Mouse (Mus musculus): ENCODE data around the gene Kcnh6. TPM values are rescaled to one million over a fixed set of nuclear protein-coding genes. Genes with fewer than 3 reads are reported as not detected.
"Not testable (repeated sequence)": the region's sequence is repeated elsewhere in the genome, so short reads cannot be mapped to it uniquely, and the experiment has no call there.

Gene Kcnh6
- polyA plus RNA-seq, 1 experiment from 2014 or later, result 0.62 TPM

DNA sequence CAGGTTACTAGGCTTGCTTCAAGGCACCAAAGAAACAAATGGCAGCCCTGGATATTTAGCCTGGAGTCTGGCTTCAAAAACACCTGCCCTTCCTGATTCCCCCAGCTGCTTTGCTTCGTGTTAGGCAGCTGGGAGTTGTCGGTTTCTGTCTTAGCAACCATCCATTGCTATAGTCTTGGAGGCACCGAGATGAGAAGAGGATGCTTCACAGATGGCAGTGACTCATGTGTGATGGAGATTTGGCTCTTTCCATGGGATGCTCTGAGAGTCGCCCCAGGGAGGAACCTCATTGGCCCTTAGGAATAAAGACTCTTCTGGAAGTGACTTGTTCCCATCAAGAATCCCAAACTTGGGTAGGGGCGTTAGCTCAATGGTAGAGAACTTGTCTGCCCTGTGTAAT, 8.5 kb downstream of the Kcnh6 start:
- Histone ChIP-seq H3K27ac (no peak overlapping the region), H3K9me3 (no peaks in the 10 kb centered on the region), H3K4me3 (no peak overlapping the region), H3K27me3 (peaks cover 17% of the 10 kb centered on the region), H3K4me1 (peaks cover 13% of the 10 kb centered on the region), H3K9ac (no peak overlapping the region), H3K4me2 (no peak overlapping the region), H3K36me3 (no peaks in the 10 kb centered on the region)
- 67% methylated on average over 5 of the region's 5 CpGs for WGBS
- no peak for ATAC-seq (ENCODE audit: borderline replicate concordance, extremely low read depth, low FRiP score, low TSS enrichment)

DNA sequence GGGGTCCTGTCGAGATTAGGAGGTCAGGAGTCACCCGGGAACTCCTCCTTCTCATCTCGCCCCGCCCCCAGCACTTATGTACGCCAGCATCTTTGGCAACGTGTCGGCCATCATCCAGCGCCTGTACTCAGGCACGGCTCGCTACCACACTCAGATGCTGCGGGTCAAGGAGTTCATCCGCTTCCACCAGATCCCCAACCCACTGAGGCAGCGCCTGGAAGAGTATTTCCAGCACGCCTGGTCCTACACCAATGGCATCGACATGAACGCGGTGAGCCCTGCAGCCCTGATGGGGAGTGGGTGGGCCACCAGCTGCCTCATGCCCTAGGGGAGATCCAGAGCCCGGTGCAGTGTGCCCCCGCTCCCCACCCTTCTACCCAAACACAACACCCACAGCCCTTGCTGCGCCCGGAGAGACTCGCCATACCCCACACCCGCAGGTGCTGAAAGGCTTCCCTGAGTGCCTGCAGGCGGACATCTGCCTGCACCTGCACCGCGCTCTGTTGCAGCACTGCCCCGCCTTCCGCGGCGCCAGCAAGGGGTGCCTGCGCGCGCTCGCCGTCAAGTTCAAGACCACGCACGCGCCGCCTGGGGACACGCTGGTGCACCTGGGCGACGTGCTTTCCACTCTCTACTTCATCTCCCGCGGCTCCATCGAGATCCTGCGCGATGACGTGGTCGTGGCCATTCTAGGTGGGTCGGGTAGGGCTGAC, 12.3 kb downstream of the Kcnh6 start:
- no peaks in the 10 kb centered on the region for H3K9me3 ChIP-seq
- H3K9ac ChIP-seq, result no peak overlapping the region
- H3K27ac ChIP-seq, result no peak overlapping the region
- H3K4me2 ChIP-seq, result peak overlapping the region; percentile 56
- no peaks in the 10 kb centered on the region for H3K36me3 ChIP-seq
- H3K27me3 ChIP-seq, result peaks cover 20% of the 10 kb centered on the region
- peak overlapping the region; percentile 26 for H3K4me3 ChIP-seq
- peaks cover 6% of the 10 kb centered on the region for H3K4me1 ChIP-seq
- WGBS, result under 1% methylated on average over 50 of the region's 50 CpGs
- no peak for ATAC-seq (ENCODE audit: borderline replicate concordance, extremely low read depth, low FRiP score, low TSS enrichment)

DNA sequence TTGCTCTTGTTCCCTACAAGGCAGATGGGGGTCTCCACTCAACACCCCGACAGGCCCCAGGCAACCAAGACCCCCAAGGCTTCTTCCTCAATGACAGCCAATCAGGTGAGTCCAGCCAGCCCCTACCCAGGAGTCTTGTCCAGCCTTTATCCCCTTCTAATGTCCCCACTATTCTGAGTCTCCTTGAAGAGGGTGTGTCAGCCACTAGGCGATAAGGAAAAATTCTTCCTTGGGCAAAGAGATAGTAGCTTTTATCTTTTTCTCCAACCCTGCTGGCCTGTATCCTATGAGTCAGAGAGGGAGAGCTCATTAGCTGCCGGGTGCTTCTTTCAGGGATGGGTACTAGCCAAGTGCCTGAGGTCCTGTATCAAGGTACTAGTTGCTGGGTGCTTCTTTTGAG, 17.9 kb downstream of the Kcnh6 start:
- Histone ChIP-seq H3K4me3 (no peak overlapping the region), H3K9me3 (no peaks in the 10 kb centered on the region), H3K9ac (no peak overlapping the region), H3K4me1 (no peaks in the 10 kb centered on the region), H3K36me3 (no peaks in the 10 kb centered on the region), H3K4me2 (no peak overlapping the region), H3K27me3 (peaks cover 9% of the 10 kb centered on the region), H3K27ac (no peak overlapping the region)
- WGBS, result 83% methylated on average over 3 of the region's 3 CpGs
- ATAC-seq (ENCODE audit: borderline replicate concordance, extremely low read depth, low FRiP score, low TSS enrichment), result no peak

DNA sequence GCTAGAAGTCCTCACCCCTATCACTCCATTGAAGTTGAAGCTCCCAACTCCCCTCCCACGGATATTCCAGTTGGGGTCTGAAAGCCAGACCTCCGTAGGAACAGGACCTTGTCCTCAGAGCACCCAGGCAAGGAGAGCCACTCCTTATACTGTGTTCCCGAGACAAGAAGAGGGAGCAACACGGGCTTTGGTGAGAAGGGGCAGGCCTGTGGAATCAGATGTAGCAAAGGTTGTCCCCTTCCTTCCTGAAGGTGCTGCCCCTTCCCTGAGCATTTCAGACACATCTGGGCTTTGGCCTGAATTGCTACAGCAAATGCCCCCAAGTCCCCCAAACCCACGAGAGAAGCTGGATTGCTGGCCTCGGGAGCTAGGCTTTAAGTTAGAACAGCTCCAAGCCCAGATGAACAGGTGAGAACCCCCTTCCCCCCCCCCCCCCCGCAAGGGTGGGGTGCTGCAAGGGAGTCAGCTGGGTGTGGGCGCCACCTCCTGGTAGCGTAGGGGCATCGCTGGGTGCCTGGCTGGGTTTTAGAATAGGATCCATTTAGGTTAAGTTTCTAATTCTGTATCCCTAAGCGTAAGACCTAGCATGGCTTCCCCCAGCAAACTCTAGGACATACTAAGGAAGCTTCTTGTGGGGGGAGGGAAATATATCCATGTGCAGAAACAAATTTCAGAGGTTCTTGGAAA, 18.7 kb downstream of the Kcnh6 start:
- Histone ChIP-seq H3K9me3 (no peaks in the 10 kb centered on the region), H3K27me3 (0 out of 2 replicates have a peak, but pooled peaks cover 1% of the 10 kb centered on the region), H3K9ac (no peak overlapping the region), H3K4me3 (no peak overlapping the region), H3K27ac (no peak overlapping the region), H3K4me1 (no peaks in the 10 kb centered on the region), H3K36me3 (no peaks in the 10 kb centered on the region), H3K4me2 (no peak overlapping the region)
- 26% methylated on average over 10 of the region's 11 CpGs for WGBS
- 0 out of 2 replicates have a peak, but pooled peaks have one; percentile 27 for ATAC-seq (ENCODE audit: borderline replicate concordance, extremely low read depth, low FRiP score, low TSS enrichment)

DNA sequence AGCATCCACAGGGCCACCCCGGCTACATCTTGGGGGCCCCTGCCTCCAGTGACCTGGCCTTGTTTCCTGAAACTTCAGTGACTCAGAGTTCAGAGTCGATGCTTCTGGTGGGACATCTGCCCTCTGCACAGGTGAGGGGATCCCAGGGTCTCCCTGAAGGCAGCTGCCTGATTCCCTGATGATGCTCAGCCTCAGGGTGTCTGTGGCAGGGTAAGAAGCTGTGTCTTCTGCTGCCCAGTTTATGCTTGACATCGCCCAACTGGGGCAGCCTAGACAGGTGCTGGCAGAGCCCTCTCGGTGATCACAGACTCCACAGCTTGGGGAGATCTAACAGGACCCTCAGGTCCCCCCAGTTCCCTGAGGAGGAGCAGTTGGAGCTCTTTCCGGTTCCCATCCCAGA, 19.7 kb downstream of the Kcnh6 start:
- H3K9ac ChIP-seq, result no peak overlapping the region
- no peak overlapping the region for H3K4me2 ChIP-seq
- H3K4me3 ChIP-seq, result no peak overlapping the region
- H3K36me3 ChIP-seq, result no peaks in the 10 kb centered on the region
- H3K9me3 ChIP-seq, result no peaks in the 10 kb centered on the region
- ATAC-seq (ENCODE audit: borderline replicate concordance, extremely low read depth, low FRiP score, low TSS enrichment), result no peak
- no peak overlapping the region for H3K27ac ChIP-seq
- H3K27me3 ChIP-seq, result no peaks in the 10 kb centered on the region
- WGBS, result 86% methylated on average over 5 of the region's 5 CpGs
- H3K4me1 ChIP-seq, result no peaks in the 10 kb centered on the region

DNA sequence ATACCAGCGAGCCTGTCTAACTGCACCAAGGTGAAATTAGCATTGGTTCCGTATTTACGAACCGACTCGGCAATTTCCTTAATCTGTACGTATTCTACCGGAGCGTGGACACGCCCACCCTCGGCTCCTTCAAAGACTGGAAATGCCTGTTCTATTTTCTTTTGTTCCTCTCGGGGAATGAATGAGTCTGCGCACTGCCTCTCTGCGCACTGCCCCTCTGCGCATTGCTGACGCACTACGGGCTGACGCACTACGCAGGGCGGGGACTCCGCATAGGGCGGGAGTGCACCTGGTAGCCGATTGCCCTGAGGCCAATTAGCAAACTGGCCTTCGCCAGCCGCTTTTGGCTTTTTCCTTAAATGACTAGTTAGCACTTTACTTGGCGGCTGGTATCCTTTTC, 24.1 kb downstream of the Kcnh6 start:
- H3K4me2 ChIP-seq, result 0 out of 2 replicates have a peak overlapping the region, but pooled peaks have one; percentile 30
- H3K9ac ChIP-seq, result not testable (repeated sequence)

DNA sequence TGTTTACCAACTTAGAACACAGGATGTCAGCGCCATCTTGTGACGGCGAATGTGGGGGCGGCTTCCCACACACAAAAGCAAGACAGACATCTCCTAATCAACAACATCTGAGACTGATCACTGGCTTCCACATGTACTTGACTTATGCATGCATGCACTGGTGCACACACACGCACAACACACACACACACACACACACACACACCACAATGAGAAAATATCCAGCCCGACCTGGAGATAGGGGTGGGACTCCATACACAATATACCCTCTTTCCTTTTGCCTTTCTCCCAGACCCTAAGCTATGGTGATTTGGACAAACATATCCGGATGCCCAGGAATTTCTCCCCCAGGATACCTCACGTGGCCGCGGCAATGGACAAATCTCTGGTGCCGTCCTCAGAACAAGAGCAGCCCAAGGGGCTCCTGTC, 25.6 kb downstream of the Kcnh6 start:
- H3K36me3 ChIP-seq, result no peaks in the 10 kb centered on the region
- no peaks in the 10 kb centered on the region for H3K27me3 ChIP-seq
- H3K4me2 ChIP-seq, result peak overlapping the region; percentile 28
- H3K4me1 ChIP-seq, result peaks cover 16% of the 10 kb centered on the region
- 0 out of 2 replicates have a peak overlapping the region, but pooled peaks have one; percentile 10 for H3K4me3 ChIP-seq
- H3K9ac ChIP-seq, result no peak overlapping the region
- H3K27ac ChIP-seq, result 0 out of 2 replicates have a peak overlapping the region, but pooled peaks have one; percentile 25
- WGBS, result 32% methylated on average over 11 of the region's 11 CpGs
- ATAC-seq (ENCODE audit: borderline replicate concordance, extremely low read depth, low FRiP score, low TSS enrichment), result no peak
- H3K9me3 ChIP-seq, result no peaks in the 10 kb centered on the region

More for the DNA sequence above, 24.1 kb downstream of the Kcnh6 start:
- not testable (repeated sequence) for H3K9me3 ChIP-seq; H3K27me3 ChIP-seq; H3K36me3 ChIP-seq; H3K4me1 ChIP-seq; ATAC-seq (ENCODE audit: borderline replicate concordance, extremely low read depth, low FRiP score, low TSS enrichment)
- Histone ChIP-seq H3K27ac (peak overlapping the region; percentile 71), H3K4me3 (peak overlapping the region; percentile 41)
- 29% methylated on average over 8 of the region's 25 CpGs for WGBS

DNA sequence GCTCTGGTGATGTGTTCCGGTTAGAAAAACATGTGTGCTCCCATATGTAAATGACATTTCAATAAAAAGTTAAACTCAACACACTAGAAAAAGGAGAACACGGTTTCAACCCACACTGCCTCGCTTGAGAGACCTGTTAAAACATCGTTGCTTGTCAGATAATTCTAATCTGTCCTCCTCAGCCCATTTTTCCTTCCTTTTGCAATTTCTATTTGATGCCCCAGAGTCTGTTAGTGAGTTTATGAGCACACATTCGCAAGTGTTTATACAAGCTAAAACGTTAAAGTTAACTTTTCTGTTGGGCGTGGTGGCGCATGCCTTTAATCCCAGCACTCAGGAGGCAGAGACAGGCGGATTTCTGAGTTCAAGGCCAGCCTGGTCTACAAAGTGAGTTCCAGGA, 27.1 kb downstream of the Kcnh6 start:
- Histone ChIP-seq H3K9me3 (no peaks in the 10 kb centered on the region), H3K27ac (no peak overlapping the region), H3K4me1 (peaks cover 22% of the 10 kb centered on the region), H3K36me3 (no peaks in the 10 kb centered on the region), H3K9ac (no peak overlapping the region), H3K27me3 (no peaks in the 10 kb centered on the region), H3K4me3 (no peak overlapping the region), H3K4me2 (no peak overlapping the region)
- ATAC-seq (ENCODE audit: borderline replicate concordance, extremely low read depth, low FRiP score, low TSS enrichment), result no peak
- 78% methylated on average over 9 of the region's 9 CpGs for WGBS

DNA sequence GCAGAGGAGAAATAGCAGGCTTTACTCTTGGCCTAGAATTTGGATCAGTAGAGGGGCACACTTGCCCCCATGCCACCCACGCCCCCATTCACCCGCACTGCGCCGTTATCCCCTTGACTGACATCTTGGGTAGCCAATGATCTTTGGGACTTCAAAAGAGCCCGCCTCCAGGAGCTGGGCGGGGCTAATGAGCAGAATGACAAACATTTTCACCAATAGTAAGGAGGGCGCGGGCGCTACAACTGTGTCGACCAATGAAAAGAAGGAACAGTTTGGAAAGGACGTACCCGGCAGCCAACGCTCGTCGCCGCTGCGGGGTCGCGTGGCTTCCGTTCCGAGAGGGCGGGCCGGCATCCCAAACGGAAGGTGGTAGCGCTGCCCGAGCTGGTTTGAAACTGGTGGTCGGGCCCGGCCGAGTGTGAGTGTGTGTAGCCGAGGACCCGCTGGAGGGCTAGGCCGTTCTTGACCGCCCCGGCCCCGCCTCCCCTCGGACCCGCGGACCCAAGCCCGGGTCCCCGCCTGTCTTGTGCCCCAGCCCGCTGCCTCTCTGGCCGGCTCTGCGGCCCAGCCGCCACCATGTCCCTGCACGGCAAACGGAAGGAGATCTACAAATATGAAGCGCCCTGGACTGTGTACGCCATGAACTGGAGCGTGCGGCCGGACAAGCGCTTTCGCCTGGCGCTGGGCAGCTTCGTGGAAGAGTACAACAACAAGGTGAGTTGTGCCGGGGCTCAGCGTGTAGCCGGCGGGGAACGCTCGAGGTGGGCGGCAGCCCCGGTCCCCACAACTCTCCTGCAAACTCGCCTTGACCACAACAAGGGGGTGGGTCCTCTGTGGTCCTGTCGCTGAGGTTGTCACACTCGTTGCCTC, 28.9 kb downstream of the Kcnh6 start, which contains the start of gene Dcaf7:
TSS of gene Dcaf7 (plus strand) at position 325 of the 870 bp plus-strand sequence.
- ATAC-seq (ENCODE audit: borderline replicate concordance, extremely low read depth, low FRiP score, low TSS enrichment), result peak; percentile 99
- Histone ChIP-seq H3K36me3 (no peaks in the 10 kb centered on the region), H3K4me2 (peak within 1 kb of the TSS; percentile 90), H3K4me3 (peak within 1 kb of the TSS; percentile 85), H3K9ac (peak within 1 kb of the TSS; percentile 82), H3K27me3 (no peaks in the 10 kb centered on the region), H3K4me1 (peaks cover 22% of the 10 kb centered on the region), H3K9me3 (no peaks in the 10 kb centered on the region), H3K27ac (peak within 1 kb of the TSS; percentile 88)
- under 1% methylated on average over 65 of the region's 66 CpGs for WGBS

DNA sequence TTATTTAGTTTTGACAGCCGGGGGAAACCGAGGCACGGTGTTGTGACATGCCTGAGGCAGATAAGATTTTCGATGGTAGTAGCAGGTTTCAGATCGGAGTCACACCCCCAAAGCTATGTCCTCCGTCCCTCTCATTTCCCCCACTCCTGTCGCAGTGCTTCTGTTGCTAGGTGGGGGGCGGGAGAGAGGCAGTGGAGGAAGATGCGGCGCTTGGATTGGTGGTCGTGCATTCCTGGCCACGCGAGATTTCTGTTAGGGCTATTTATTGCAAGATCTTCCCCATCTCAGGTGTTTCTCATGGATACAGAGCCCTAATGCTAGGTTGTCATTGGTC, 29.5 kb downstream of the Kcnh6 start:
- Histone ChIP-seq H3K27ac (peak overlapping the region; percentile 88), H3K9ac (peak overlapping the region; percentile 82), H3K9me3 (no peaks in the 10 kb centered on the region), H3K4me3 (peak overlapping the region; percentile 85), H3K4me2 (peak overlapping the region; percentile 90), H3K27me3 (no peaks in the 10 kb centered on the region), H3K36me3 (no peaks in the 10 kb centered on the region), H3K4me1 (peaks cover 22% of the 10 kb centered on the region)
- ATAC-seq (ENCODE audit: borderline replicate concordance, extremely low read depth, low FRiP score, low TSS enrichment), result peak; percentile 5; the same call in 1 of the 2 replicates
- under 1% methylated on average over 13 of the region's 13 CpGs for WGBS

DNA sequence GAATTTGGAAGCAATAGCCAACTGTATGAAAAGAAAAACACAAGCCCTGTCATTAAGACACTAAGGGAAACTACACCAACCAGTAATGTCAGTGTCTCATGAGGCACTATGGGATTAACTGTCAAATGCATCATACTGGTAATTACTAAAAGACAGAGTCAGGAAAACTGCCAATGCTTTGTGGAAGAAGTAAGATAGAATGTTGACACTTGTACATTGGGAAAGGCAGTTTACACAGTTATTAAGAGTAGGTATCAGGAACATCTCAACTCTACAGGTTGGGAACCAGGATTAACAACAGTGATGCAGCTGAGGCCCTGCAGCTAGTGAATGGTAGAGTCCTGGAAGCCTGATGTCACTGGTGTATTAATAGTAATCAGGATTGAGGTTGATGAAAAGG, 36.4 kb downstream of the Kcnh6 start:
- no peaks in the 10 kb centered on the region for H3K9me3 ChIP-seq
- H3K36me3 ChIP-seq, result peaks cover 25% of the 10 kb centered on the region
- H3K4me3 ChIP-seq, result no peak overlapping the region
- no peak overlapping the region for H3K9ac ChIP-seq
- no peaks in the 10 kb centered on the region for H3K27me3 ChIP-seq
- no peak for ATAC-seq (ENCODE audit: borderline replicate concordance, extremely low read depth, low FRiP score, low TSS enrichment)
- H3K27ac ChIP-seq, result no peak overlapping the region
- H3K4me2 ChIP-seq, result no peak overlapping the region
- H3K4me1 ChIP-seq, result no peaks in the 10 kb centered on the region
